Mouse (Mus musculus): Measurements from ENCODE around the gene Mpc1. TPM values are rescaled to one million over a fixed set of nuclear protein-coding genes. Genes with fewer than 3 reads are reported as not detected.

Mpc1 gene
- 238 TPM for polyA plus RNA-seq (2014; fragmentation: Illumina TruSeq; extraction: RNeasy Lipid Tissue Mini Kit (QIAGEN cat#74804); ENCODE audit: low read depth, low replicate concordance)

GRCm38 (mm10) chr17:8282821-8283525 is at the start of gene Mpc1:
Mpc1 (plus strand) TSS chr17:8282904.

GRCm38 (mm10) chr17:8235743-8236142 is 47.0 kb upstream of the Mpc1 start, which contains the start of gene Ccr6:
Ccr6 (plus strand) TSS chr17:8236043.

GRCm38 (mm10) chr17:8310838-8311614 is 28.3 kb downstream of the Mpc1 start, which contains the start of gene Sft2d1:
Sft2d1 (plus strand) TSS chr17:8311102.

GRCm38 (mm10) chr17:8337159-8337558 is 54.5 kb downstream of the Mpc1 start, which contains the start of gene Prr18:
Prr18 (plus strand) TSS chr17:8337459.

Other genes starting within 250 kb of the Mpc1 start
- 0.14 TPM for gene Gm49673, start 135.1 kb upstream of the Mpc1 start, polyA plus RNA-seq (2014; fragmentation: Illumina TruSeq; extraction: RNeasy Lipid Tissue Mini Kit (QIAGEN cat#74804); ENCODE audit: low read depth, low replicate concordance)
- 35.1 TPM for gene Rnaset2a, start 134.8 kb upstream of the Mpc1 start, polyA plus RNA-seq (2014; fragmentation: Illumina TruSeq; extraction: RNeasy Lipid Tissue Mini Kit (QIAGEN cat#74804); ENCODE audit: low read depth, low replicate concordance)
- 12.9 TPM for gene Fgfr1op, start 117.4 kb upstream of the Mpc1 start, polyA plus RNA-seq (2014; fragmentation: Illumina TruSeq; extraction: RNeasy Lipid Tissue Mini Kit (QIAGEN cat#74804); ENCODE audit: low read depth, low replicate concordance)
- gene Ccr6, start 46.9 kb upstream of the Mpc1 start, polyA plus RNA-seq (2014; fragmentation: Illumina TruSeq; extraction: RNeasy Lipid Tissue Mini Kit (QIAGEN cat#74804); ENCODE audit: low read depth, low replicate concordance): not detected
- 50.6 TPM for gene Sft2d1, start 28.2 kb downstream of the Mpc1 start, polyA plus RNA-seq (2014; fragmentation: Illumina TruSeq; extraction: RNeasy Lipid Tissue Mini Kit (QIAGEN cat#74804); ENCODE audit: low read depth, low replicate concordance)
- 1.1 TPM for gene Prr18, start 54.6 kb downstream of the Mpc1 start, polyA plus RNA-seq (2014; fragmentation: Illumina TruSeq; extraction: RNeasy Lipid Tissue Mini Kit (QIAGEN cat#74804); ENCODE audit: low read depth, low replicate concordance)
- gene T2, start 73.1 kb downstream of the Mpc1 start, polyA plus RNA-seq (2014; fragmentation: Illumina TruSeq; extraction: RNeasy Lipid Tissue Mini Kit (QIAGEN cat#74804); ENCODE audit: low read depth, low replicate concordance): 2.1 TPM
- gene T, start 151.5 kb downstream of the Mpc1 start, polyA plus RNA-seq (2014; fragmentation: Illumina TruSeq; extraction: RNeasy Lipid Tissue Mini Kit (QIAGEN cat#74804); ENCODE audit: low read depth, low replicate concordance): not detected
- 1.1 TPM for gene Pde10a, start 242.5 kb downstream of the Mpc1 start, polyA plus RNA-seq (2014; fragmentation: Illumina TruSeq; extraction: RNeasy Lipid Tissue Mini Kit (QIAGEN cat#74804); ENCODE audit: low read depth, low replicate concordance)